Mouse (Mus musculus) myocyte (in vitro differentiated cells): ENCODE measurements around the gene Tomm34. TPM values are rescaled to one million over a fixed set of nuclear protein-coding genes. Genes with fewer than 3 reads are reported as not detected.

Source experiments
- H3K27me3 ChIP-seq: one replicate; pipeline ENCODE4 v1.6.1; 2011; ENCODE audit not compliant: control insufficient read depth, insufficient read depth, insufficient read length
- H3K36me3 ChIP-seq: one replicate; pipeline ENCODE4 v1.6.1; 2011; ENCODE audit not compliant: control insufficient read depth, insufficient read depth
- H3K4me2 ChIP-seq: one replicate; pipeline ENCODE4 v1.6.1; 2011; ENCODE audit warnings: low read depth, control low read depth
- H3K4me3 ChIP-seq: one replicate; pipeline ENCODE4 v1.5.1; 2011; ENCODE audit warnings: mild to moderate bottlenecking, control low read depth, moderate library complexity
- H3K79me2 ChIP-seq: one replicate; pipeline ENCODE4 v1.6.1; 2011; ENCODE audit not compliant: control insufficient read depth, insufficient read depth
- H3ac ChIP-seq: one replicate; pipeline ENCODE4 v1.6.1; 2011; ENCODE audit not compliant: control insufficient read depth, insufficient read length
- CEBPB ChIP-seq: IDR thresholded peaks from 2 replicates; pipeline ENCODE4 v1.6.1; 2011; ENCODE audit warnings: mild to moderate bottlenecking, moderate library complexity; ENCODE audit not compliant: poor library complexity, insufficient read depth, severe bottlenecking
- E2F4 ChIP-seq: IDR thresholded peaks from one replicate; pipeline ENCODE4 v1.6.1; 2011; ENCODE audit warnings: mild to moderate bottlenecking, control low read depth, moderate library complexity; ENCODE audit not compliant: insufficient read depth
- MAX ChIP-seq: IDR thresholded peaks from one replicate; pipeline ENCODE4 v1.6.1; 2011; ENCODE audit warnings: low read depth, mild to moderate bottlenecking, control low read depth
- MYOD1 ChIP-seq, 3 experiments: IDR thresholded peaks; one replicate each; pipeline ENCODE4 v1.6.1; 2011; ENCODE audit warnings: control low read depth in 2 of 3, low read depth in 2 of 3, mild to moderate bottlenecking in 2 of 3, moderate library complexity in 1 of 3; ENCODE audit not compliant: insufficient read length in 2 of 3, control insufficient read depth in 1 of 3
- MYOG ChIP-seq, 3 experiments: IDR thresholded peaks; one replicate each; pipeline ENCODE4 v1.6.1; 2011; ENCODE audit warnings: control low read depth in 2 of 3, low read depth in 2 of 3, mild to moderate bottlenecking in 2 of 3; ENCODE audit not compliant: insufficient read length in 2 of 3, control insufficient read depth in 1 of 3, insufficient read depth in 1 of 3
- POLR2A ChIP-seq: IDR thresholded peaks from one replicate; pipeline ENCODE4 v1.6.1; 2011; ENCODE audit warnings: low read depth, mild to moderate bottlenecking, control low read depth, moderate library complexity; ENCODE audit not compliant: insufficient read length
- POLR2AphosphoS2 ChIP-seq: IDR thresholded peaks from one replicate; pipeline ENCODE4 v1.6.1; 2011; ENCODE audit warnings: low read depth, control low read depth; ENCODE audit not compliant: insufficient read length
- REST ChIP-seq: IDR thresholded peaks from one replicate; pipeline ENCODE4 v1.6.1; 2011; ENCODE audit warnings: mild to moderate bottlenecking, control low read depth, moderate library complexity; ENCODE audit not compliant: insufficient read depth, insufficient read length
- SRF ChIP-seq: IDR thresholded peaks from one replicate; pipeline ENCODE4 v1.6.1; 2011; ENCODE audit warnings: low read depth; ENCODE audit not compliant: control insufficient read depth, insufficient read length
- TCF12 ChIP-seq: IDR thresholded peaks from one replicate; pipeline ENCODE4 v1.6.1; 2011; ENCODE audit warnings: mild to moderate bottlenecking, control low read depth; ENCODE audit not compliant: poor library complexity, insufficient read depth, severe bottlenecking
- TCF3 ChIP-seq: IDR thresholded peaks from one replicate; pipeline ENCODE4 v1.6.1; 2011; ENCODE audit warnings: low read depth, control low read depth; ENCODE audit not compliant: insufficient read length
- USF1 ChIP-seq: IDR thresholded peaks from one replicate; pipeline ENCODE4 v1.6.1; 2011; ENCODE audit warnings: low read depth, mild to moderate bottlenecking, control low read depth, moderate library complexity
- polyA plus RNA-seq: library from polyadenylated mRNA; unstranded; fragments of >200 nt; fragmentation: generic; extraction: Trizol; gene quantifications from one replicate; pipeline ENCODE4 v1.2.1, GENCODE M21; 2012; ENCODE audit warnings: missing spikeins

The Tomm34 gene
- polyA plus RNA-seq, 1 experiment = 24.1 TPM

- H3ac ChIP-seq = no peak overlapping the region
- H3K79me2 ChIP-seq = no peaks in the 10 kb centered on the region
- TF ChIP-seq MAX = no peak
- no peak for TF ChIP-seq SRF
- TF ChIP-seq E2F4 = no peak
- TF ChIP-seq USF1 = no peak
- no peak for TF ChIP-seq MYOD1 (IDR thresholded peaks at IDR 0.05; ENCODE audit: control insufficient read depth in 1 of 3, insufficient read length in 2 of 3, low read depth in 2 of 3)
- no peak for TF ChIP-seq REST
- no peak for TF ChIP-seq POLR2AphosphoS2
- no peak for TF ChIP-seq CEBPB
- no peak overlapping the region for H3K4me3 ChIP-seq
- peaks cover 20% of the 10 kb centered on the region for H3K36me3 ChIP-seq
- H3K27me3 ChIP-seq = no peaks in the 10 kb centered on the region
- no peak overlapping the region for H3K4me2 ChIP-seq
Observed at GRCm38 (mm10) chr2:164111546-164111945, 40.6 kb upstream of the Tomm34 start.

GRCm38 (mm10) chr2:164108501-164108900 is 37.5 kb upstream of the Tomm34 start:
- no peak overlapping the region for H3K4me2 ChIP-seq
- H3K4me3 ChIP-seq = no peak overlapping the region
- no peaks in the 10 kb centered on the region for H3K79me2 ChIP-seq
- H3K27me3 ChIP-seq = no peaks in the 10 kb centered on the region
- no peak for TF ChIP-seq MAX
- TF ChIP-seq TCF3 = no peak
- no peak for TF ChIP-seq MYOG (IDR thresholded peaks at IDR 0.05; ENCODE audit: control insufficient read depth in 1 of 3, insufficient read depth in 1 of 3, insufficient read length in 2 of 3, low read depth in 2 of 3)
- TF ChIP-seq SRF = no peak
- TF ChIP-seq USF1 = no peak
- TF ChIP-seq MYOD1 (IDR thresholded peaks at IDR 0.05; ENCODE audit: control insufficient read depth in 1 of 3, insufficient read length in 2 of 3, low read depth in 2 of 3) = no peak
- no peak overlapping the region for H3ac ChIP-seq
- peaks cover 28% of the 10 kb centered on the region for H3K36me3 ChIP-seq

- no peak for TF ChIP-seq POLR2A
- TF ChIP-seq MYOD1 (IDR thresholded peaks at IDR 0.05; ENCODE audit: control insufficient read depth in 1 of 3, insufficient read length in 2 of 3, low read depth in 2 of 3) = no peak
- TF ChIP-seq SRF = no peak
- TF ChIP-seq POLR2AphosphoS2 = no peak
- no peak for TF ChIP-seq MYOG (IDR thresholded peaks at IDR 0.05; ENCODE audit: control insufficient read depth in 1 of 3, insufficient read depth in 1 of 3, insufficient read length in 2 of 3, low read depth in 2 of 3)
- no peak for TF ChIP-seq CEBPB
Observed at GRCm38 (mm10) chr2:164107125-164107874, 36.3 kb upstream of the Tomm34 start.

GRCm38 (mm10) chr2:164106287-164107035 is 35.5 kb upstream of the Tomm34 start:
- no peak overlapping the region for H3ac ChIP-seq
- H3K27me3 ChIP-seq = no peaks in the 10 kb centered on the region
- no peaks in the 10 kb centered on the region for H3K79me2 ChIP-seq
- H3K36me3 ChIP-seq = peaks cover 32% of the 10 kb centered on the region
- no peak overlapping the region for H3K4me2 ChIP-seq
- TF ChIP-seq MYOD1 (IDR thresholded peaks at IDR 0.05; ENCODE audit: control insufficient read depth in 1 of 3, insufficient read length in 2 of 3, low read depth in 2 of 3) (no peak), POLR2A (no peak), TCF3 (no peak), POLR2AphosphoS2 (no peak), SRF (no peak), TCF12 (no peak), CEBPB (no peak), USF1 (no peak), MYOG (IDR thresholded peaks at IDR 0.05; ENCODE audit: control insufficient read depth in 1 of 3, insufficient read depth in 1 of 3, insufficient read length in 2 of 3, low read depth in 2 of 3) (no peak), MAX (no peak)
- no peak overlapping the region for H3K4me3 ChIP-seq

More at GRCm38 (mm10) chr2:164107125-164107874, 36.3 kb upstream of the Tomm34 start:
- Histone ChIP-seq H3K36me3 (peaks cover 32% of the 10 kb centered on the region), H3K4me3 (no peak overlapping the region), H3K27me3 (no peaks in the 10 kb centered on the region), H3K79me2 (no peaks in the 10 kb centered on the region), H3K4me2 (no peak overlapping the region), H3ac (no peak overlapping the region)

- no peak for TF ChIP-seq TCF3
- no peak for TF ChIP-seq MAX
Observed at GRCm38 (mm10) chr2:164103501-164103900, 32.5 kb upstream of the Tomm34 start.

More at GRCm38 (mm10) chr2:164103501-164103900, 32.5 kb upstream of the Tomm34 start:
- Histone ChIP-seq H3ac (no peak overlapping the region), H3K4me3 (no peak overlapping the region), H3K27me3 (no peaks in the 10 kb centered on the region), H3K36me3 (peaks cover 30% of the 10 kb centered on the region), H3K4me2 (no peak overlapping the region), H3K79me2 (no peaks in the 10 kb centered on the region)
